Mouse (Mus musculus) intestine, embryonic 16.5 days (tissue): ENCODE results near the gene Gjd2. TPM values are rescaled to one million over a fixed set of nuclear protein-coding genes. Genes with fewer than 3 reads are reported as not detected.

Experiments
- ATAC-seq: fragments of 200-750 bp; cut with Nextera tagmentation; 2 replicates; pipeline ENCODE4 v1.8.0; 2017; ENCODE audit warnings: moderate TSS enrichment, moderate library complexity
- H3K27ac ChIP-seq: fragments of 300-500 bp; sonication (generic); 2 replicates; pipeline ENCODE4 v1.5.1; 2014; ENCODE audit warnings: mild to moderate bottlenecking, low read length
- H3K27me3 ChIP-seq: fragments of 300-500 bp; sonication (generic); replicated peaks from 2 replicates; pipeline ENCODE4 v1.6.1; 2014; ENCODE audit warnings: low read length, control low read depth, mixed read lengths; ENCODE audit not compliant: control insufficient read depth, insufficient read depth
- H3K36me3 ChIP-seq: fragments of 300-500 bp; sonication (generic); 2 replicates; pipeline ENCODE4 v1.6.1; 2014; ENCODE audit warnings: low read length, control low read depth; ENCODE audit not compliant: control insufficient read depth, insufficient read depth
- H3K4me1 ChIP-seq: fragments of 300-500 bp; sonication (generic); 2 replicates; pipeline ENCODE4 v1.6.1; 2014; ENCODE audit warnings: low read length, control low read depth, mixed read lengths; ENCODE audit not compliant: control insufficient read depth, insufficient read depth
- H3K4me2 ChIP-seq: fragments of 300-500 bp; sonication (generic); 2 replicates; pipeline ENCODE4 v1.6.1; 2014; ENCODE audit warnings: low read depth, low read length, control low read depth
- H3K4me3 ChIP-seq: fragments of 300-500 bp; sonication (generic); 2 replicates; pipeline ENCODE4 v1.5.1; 2014; ENCODE audit warnings: mild to moderate bottlenecking, low read length
- H3K9ac ChIP-seq: fragments of 300-500 bp; sonication (generic); 2 replicates; pipeline ENCODE4 v1.6.1; 2014; ENCODE audit warnings: low read depth, low read length
- H3K9me3 ChIP-seq: fragments of 300-500 bp; sonication (generic); 2 replicates; pipeline ENCODE4 v1.6.1; 2016; ENCODE audit warnings: low read length, control low read depth; ENCODE audit not compliant: control insufficient read depth
- WGBS: fragments of 180-500 bp; shearing (Covaris S2); extraction: QIAGEN DNeasy Blood & Tissue Kit; methylation state at CpG from one replicate; pipeline ENCODE4 v1.1.7; 2014; 5-methylcytosine and 5-hydroxymethylcytosine counted together
- polyA plus RNA-seq: library from polyadenylated mRNA; unstranded; fragments of >200 nt; fragmentation: Nextera tagmentation; extraction: Ambion mirVana; gene quantifications from 2 replicates; pipeline ENCODE4 v1.2.1, GENCODE M21; 2015

Gjd2 gene
- polyA plus RNA-seq, result 0.45 and 0.59 TPM in 2 replicates

DNA sequence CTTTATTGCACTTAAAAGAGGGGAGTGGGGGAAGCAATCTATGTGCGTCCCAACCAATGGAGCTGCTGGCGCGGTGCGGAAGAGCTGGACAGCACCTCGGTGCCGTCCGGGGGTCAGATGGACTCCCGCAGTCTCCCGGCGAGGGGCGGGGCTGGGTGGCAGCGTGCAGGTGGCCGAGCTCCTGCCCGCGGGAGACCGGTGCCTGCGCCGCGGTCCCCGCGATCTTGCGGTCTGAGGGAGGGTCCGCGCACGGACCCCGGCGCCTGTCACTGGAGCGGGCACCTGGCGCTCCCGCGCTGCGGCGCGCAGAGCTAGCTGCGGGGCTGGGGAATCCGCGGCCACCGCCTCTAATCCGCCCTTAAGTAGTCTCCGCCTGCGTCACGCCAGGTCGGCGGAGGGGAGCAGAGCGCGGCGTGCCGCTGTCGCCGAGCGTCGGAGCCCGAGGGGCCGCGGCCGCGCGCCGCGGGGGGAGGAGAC lies at the start of gene Gjd2:
TSS of gene Gjd2 (minus strand) at position 325 of the 477 bp plus-strand sequence.
- H3K9ac ChIP-seq, result no peak within 1 kb of the TSS
- peaks cover 29% of the 10 kb centered on the region for H3K27me3 ChIP-seq
- H3K36me3 ChIP-seq, result no peaks in the 10 kb centered on the region
- ATAC-seq, result peak; percentile 70
- under 1% methylated on average over 60 of the region's 60 CpGs for WGBS
- no peaks in the 10 kb centered on the region for H3K9me3 ChIP-seq
- peaks cover 5% of the 10 kb centered on the region; the same call in 1 of the 2 replicates for H3K4me1 ChIP-seq
- H3K4me2 ChIP-seq, result peak within 1 kb of the TSS; percentile 70
- peak within 1 kb of the TSS; percentile 43 for H3K4me3 ChIP-seq
- H3K27ac ChIP-seq, result no peak within 1 kb of the TSS

DNA sequence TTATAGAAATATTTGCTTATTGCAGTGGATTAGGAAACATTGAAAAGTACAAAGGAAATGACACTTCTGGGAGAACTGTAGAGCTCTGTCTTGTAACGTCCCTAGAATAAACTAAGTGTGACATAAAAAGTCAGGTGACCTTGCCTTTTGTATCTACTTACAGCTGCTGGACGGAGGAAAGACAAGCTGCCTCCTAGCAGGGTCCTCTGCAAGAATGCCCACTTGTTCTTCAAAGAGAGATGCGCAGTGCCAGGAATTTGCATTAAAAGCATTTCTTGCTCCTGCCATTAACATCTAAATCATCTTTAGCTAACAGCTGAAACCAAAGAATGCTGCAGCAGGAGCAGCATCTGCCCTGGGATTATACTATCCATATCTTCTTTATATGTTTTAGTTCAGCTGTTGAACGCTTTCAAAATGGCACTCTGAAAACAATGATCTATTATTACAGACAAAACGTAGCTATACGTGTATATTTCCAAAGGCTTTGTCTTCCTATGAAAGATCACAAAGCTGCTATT lies 46.7 kb upstream of the Gjd2 start:
- 45% methylated on average over 6 of the region's 6 CpGs for WGBS
- Histone ChIP-seq H3K4me2 (no peak overlapping the region), H3K27ac (no peak overlapping the region), H3K9me3 (no peaks in the 10 kb centered on the region), H3K9ac (no peak overlapping the region), H3K27me3 (no peaks in the 10 kb centered on the region), H3K4me3 (no peak overlapping the region), H3K4me1 (no peaks in the 10 kb centered on the region), H3K36me3 (no peaks in the 10 kb centered on the region)
- no peak for ATAC-seq

DNA sequence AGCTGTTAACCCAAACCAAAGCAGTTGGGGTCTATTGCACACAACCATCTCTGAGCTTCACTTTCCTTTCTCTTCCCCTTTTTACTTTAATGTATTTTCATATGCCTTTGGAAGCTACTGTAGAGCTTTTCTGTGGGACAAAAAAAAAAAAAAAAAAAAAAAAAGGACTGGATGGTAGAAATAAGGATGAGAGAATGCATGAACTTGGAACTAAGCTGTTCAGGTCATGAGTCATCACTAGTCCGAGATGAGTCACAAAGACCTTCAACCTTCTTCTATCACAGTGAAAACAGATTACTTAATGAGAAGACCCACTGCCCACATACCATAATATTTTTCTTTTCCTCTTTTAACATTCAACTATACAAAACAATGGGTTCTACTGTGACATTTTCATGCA lies 46.2 kb upstream of the Gjd2 start:
- no peak overlapping the region for H3K9ac ChIP-seq
- 41% methylated on average over 1 of the region's 1 CpGs for WGBS
- no peak for ATAC-seq
- H3K4me1 ChIP-seq, result no peaks in the 10 kb centered on the region
- no peaks in the 10 kb centered on the region for H3K9me3 ChIP-seq
- H3K27me3 ChIP-seq, result no peaks in the 10 kb centered on the region
- no peaks in the 10 kb centered on the region for H3K36me3 ChIP-seq
- H3K4me2 ChIP-seq, result no peak overlapping the region
- no peak overlapping the region for H3K4me3 ChIP-seq
- no peak overlapping the region for H3K27ac ChIP-seq

DNA sequence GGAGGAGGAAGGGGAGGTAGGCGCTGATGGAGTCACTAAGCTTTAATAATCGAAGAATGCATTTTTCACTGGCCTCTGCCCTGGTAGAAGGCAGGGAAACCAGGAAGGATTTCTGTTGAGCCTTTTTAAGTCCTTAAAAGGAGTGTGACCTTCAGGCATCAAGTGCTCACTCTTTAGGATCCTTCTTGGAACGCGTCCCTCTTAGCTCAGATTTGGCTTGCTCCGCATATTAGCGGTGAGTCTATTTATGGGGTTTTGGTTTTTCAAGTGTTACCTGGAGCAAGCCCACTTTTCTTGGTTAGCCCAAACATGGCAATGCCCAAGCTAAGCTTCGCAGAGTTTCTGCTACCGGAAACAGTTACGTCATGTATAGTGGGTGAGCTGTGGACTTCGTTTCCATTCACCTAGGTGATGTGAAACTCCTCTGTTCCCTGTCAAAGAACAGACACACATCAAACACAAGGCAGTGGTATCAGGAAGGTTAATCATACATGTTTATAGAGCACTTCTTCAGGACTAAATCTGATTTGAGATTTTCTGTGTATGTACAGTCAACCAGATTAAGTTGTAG lies 44.9 kb upstream of the Gjd2 start:
- Histone ChIP-seq H3K27me3 (no peaks in the 10 kb centered on the region), H3K27ac (no peak overlapping the region), H3K4me2 (no peak overlapping the region), H3K4me3 (no peak overlapping the region), H3K9me3 (no peaks in the 10 kb centered on the region), H3K4me1 (no peaks in the 10 kb centered on the region), H3K9ac (no peak overlapping the region), H3K36me3 (no peaks in the 10 kb centered on the region)
- 88% methylated on average over 10 of the region's 10 CpGs for WGBS
- no peak for ATAC-seq

DNA sequence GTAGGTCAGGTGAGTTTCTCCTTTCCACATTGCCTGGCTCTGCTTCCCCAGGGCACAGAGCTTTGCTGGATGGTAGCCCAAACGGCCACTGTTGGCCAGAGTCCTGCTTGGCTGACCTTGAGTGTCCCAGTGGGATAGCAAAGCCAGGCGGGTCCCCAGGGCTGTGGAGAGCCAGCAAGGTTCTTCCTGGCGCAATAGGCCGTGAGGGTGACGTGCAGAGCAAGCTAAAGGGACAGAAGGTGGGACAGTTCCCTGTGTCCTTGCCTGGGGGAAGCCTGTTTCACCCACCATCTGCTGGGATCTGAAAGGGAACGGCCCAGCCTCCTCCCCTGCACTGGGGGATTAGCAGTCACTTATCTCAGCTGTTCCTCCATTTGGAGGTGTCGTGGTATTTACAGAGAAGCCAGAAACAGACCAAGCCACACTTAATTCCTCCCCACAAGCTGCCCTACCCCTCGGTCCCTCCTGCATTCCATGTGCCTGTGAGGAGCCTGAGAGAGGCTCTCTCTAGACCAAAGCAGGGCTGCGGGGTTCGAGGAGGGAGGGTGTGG lies 44.0 kb upstream of the Gjd2 start:
- Histone ChIP-seq H3K4me2 (no peak overlapping the region), H3K27me3 (no peaks in the 10 kb centered on the region), H3K36me3 (no peaks in the 10 kb centered on the region), H3K9ac (no peak overlapping the region), H3K9me3 (no peaks in the 10 kb centered on the region), H3K4me1 (no peaks in the 10 kb centered on the region), H3K4me3 (no peak overlapping the region), H3K27ac (no peak overlapping the region)
- no peak for ATAC-seq
- WGBS, result 15% methylated on average over 10 of the region's 10 CpGs

DNA sequence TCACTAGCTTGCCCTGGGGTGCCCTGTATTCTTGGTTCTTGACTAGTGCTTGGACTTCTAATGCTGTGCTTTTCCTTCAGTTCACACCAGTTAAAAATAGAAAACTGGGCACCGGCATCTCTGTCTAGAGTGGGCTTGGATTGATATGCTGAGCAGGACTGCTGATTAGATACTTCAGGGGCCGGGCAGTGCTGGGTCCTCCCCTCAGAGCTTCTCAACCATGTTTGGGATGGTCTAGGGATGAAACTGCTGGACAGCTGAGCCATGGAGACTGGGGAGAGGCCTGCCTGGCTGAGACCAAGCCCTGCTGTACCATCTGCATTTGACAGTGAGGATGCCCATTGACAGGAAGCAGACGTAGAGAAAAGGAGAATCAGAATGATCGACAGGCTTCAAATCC lies 40.7 kb upstream of the Gjd2 start:
- WGBS, result 93% methylated on average over 4 of the region's 4 CpGs
- Histone ChIP-seq H3K4me2 (no peak overlapping the region), H3K4me3 (no peak overlapping the region), H3K9ac (no peak overlapping the region), H3K36me3 (no peaks in the 10 kb centered on the region), H3K27ac (no peak overlapping the region), H3K9me3 (no peaks in the 10 kb centered on the region), H3K4me1 (no peaks in the 10 kb centered on the region), H3K27me3 (no peaks in the 10 kb centered on the region)
- ATAC-seq, result no peak

DNA sequence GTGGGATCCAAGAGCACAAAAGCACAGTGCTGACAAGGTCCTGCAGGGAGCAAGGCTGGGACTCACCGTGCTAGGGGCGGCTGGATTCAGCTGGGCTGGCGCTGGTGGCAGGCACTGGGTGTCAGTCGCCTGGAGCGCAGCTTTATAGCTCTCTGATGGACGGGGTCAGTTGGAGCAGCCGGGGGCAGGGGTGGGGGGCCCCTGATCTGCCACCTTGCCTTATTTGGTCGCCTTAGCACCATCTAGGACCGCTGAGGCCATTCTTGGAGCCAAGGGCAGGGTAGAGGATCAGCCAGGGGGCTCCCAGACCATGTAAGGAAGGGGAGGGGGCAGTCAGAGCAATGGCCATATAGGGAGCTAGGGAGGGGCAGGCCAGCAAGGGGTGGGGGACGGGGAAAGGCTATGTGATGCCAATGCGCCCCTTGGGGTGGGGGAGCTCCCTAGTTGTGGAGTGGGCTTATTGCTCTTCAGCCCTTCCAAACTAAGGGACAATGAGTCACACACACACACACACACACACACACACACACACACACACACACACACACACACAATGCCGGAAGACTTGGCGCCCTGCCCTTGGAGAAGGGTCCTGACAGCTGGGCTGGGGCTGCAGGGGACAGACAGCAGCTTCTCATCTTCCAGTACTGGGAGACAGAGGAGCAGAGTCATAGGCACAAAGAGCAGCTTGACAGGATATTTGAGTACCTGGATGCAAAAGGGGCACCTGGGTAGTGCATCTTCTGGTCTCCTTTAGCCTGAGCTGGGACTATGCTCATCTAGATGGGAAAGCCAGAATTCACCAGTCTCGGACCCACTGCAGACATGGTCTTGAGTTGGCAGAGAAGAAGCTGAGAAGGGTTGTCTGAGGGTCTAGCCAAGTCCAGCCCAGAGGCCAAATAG lies 39.5 kb upstream of the Gjd2 start, which contains the start of gene Actc1:
TSS of gene Actc1 (minus strand) at position 853 of the 903 bp plus-strand sequence.
- 25% methylated on average over 13 of the region's 14 CpGs for WGBS
- peak; percentile 64; the same call in 1 of the 2 replicates for ATAC-seq
- Histone ChIP-seq H3K27me3 (no peaks in the 10 kb centered on the region), H3K4me3 (peak within 1 kb of the TSS; percentile 27), H3K4me2 (peak within 1 kb of the TSS; percentile 49), H3K27ac (no peak within 1 kb of the TSS), H3K4me1 (no peaks in the 10 kb centered on the region), H3K9me3 (no peaks in the 10 kb centered on the region), H3K9ac (peak within 1 kb of the TSS; percentile 35; the same call in 1 of the 2 replicates), H3K36me3 (no peaks in the 10 kb centered on the region)

DNA sequence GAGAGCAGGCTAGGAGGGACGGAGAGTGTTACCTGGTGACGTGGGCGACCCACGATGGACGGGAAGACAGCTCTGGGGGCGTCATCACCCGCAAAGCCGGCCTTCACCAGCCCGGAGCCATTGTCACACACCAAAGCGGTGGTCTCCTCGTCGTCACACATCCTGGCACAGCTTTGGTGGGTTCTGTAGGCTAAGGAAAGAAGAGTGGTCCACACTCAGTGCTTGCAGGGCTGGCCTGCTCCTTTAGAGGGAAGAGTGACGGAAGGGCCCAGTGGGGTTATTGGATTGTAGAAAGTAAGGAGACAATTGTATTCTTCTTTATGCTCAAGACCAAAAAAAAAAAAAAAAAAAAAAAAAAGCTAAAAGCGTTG lies 38.4 kb upstream of the Gjd2 start:
- H3K4me2 ChIP-seq, result no peak overlapping the region
- no peak overlapping the region for H3K27ac ChIP-seq
- no peak overlapping the region for H3K9ac ChIP-seq
- ATAC-seq, result no peak
- H3K27me3 ChIP-seq, result no peaks in the 10 kb centered on the region
- H3K9me3 ChIP-seq, result no peaks in the 10 kb centered on the region
- H3K4me3 ChIP-seq, result no peak overlapping the region
- H3K36me3 ChIP-seq, result no peaks in the 10 kb centered on the region
- 94% methylated on average over 13 of the region's 14 CpGs for WGBS
- no peaks in the 10 kb centered on the region for H3K4me1 ChIP-seq
